Mouse (Mus musculus): ENCODE data around the gene Gm35549.

- TF ChIP-seq CTCF (IDR thresholded peaks at IDR 0.05; ENCODE audit: insufficient read depth, low read length) (no peak), POLR2A (IDR thresholded peaks at IDR 0.05; ENCODE audit: borderline replicate concordance, extremely low read depth, low read depth, low read length) (no peak)
Observed at GRCm38 (mm10) chr9:122829826-122830380, 13.9 kb downstream of the Gm35549 start.
